Mouse (Mus musculus): ENCODE data around the gene Cpn2. TPM values are rescaled to one million over a fixed set of nuclear protein-coding genes. Genes with fewer than 3 reads are reported as not detected.

The Cpn2 gene
- total RNA-seq, 2 experiments from 2014 or later: not detected

Other genes with a start within 250 kb of the Cpn2 start
- gene Hes1, start 203.1 kb downstream of the Cpn2 start, total RNA-seq (2021): 10 to 100 TPM; 18.1 to 18.3 TPM
- not detected for gene Lrrc15, start 15.8 kb upstream of the Cpn2 start, total RNA-seq (2021)
- gene Gp5, start 43.3 kb upstream of the Cpn2 start, total RNA-seq (2021): 1 to 10 TPM in 1 of 2 experiments, under 1 TPM in 1; 0.99 to 1.2 TPM
- 10 to 100 TPM; 61.8 to 71.6 TPM for gene Atp13a3, start 138.5 kb upstream of the Cpn2 start, total RNA-seq (2021)